Mouse (Mus musculus): ENCODE measurements around the gene Mfsd13b. TPM values are rescaled to one million over a fixed set of nuclear protein-coding genes. Genes with fewer than 3 reads are reported as not detected.

Gene Mfsd13b
- polyA plus RNA-seq (2012; rRNA removed) (0.04 and 0.06 TPM in 2 replicates), polyA plus RNA-seq (2014; fragmentation: Nextera tagmentation; extraction: Ambion mirVana) (not detected in 2 replicates)

- under 1% methylated on average over 46 of the region's 46 CpGs for WGBS (ENCODE audit: insufficient replicate concordance)
- Histone ChIP-seq H3K9ac (replicated peaks) (peak within 1 kb of the TSS; percentile 93), H3K4me1 (replicated peaks; ENCODE audit: control insufficient read depth in 2 of 2, insufficient read depth in 2 of 2, low read length in 1 of 2) (peaks cover 24% of the 10 kb centered on the region in 2 experiments), H3K27me3 (ENCODE audit: control insufficient read depth, insufficient read depth, low read length) (peaks cover 2% of the 10 kb centered on the region; the same call in 1 of the 2 replicates), H3K4me2 (ENCODE audit: low read depth) (peak within 1 kb of the TSS; percentile 99), H3K9me3 (ENCODE audit: control insufficient read depth, low read length) (no peaks in the 10 kb centered on the region), H3K27ac (peak within 1 kb of the TSS; percentile 99), H3K36me3 (replicated peaks; ENCODE audit: control insufficient read depth, insufficient read depth, low read depth) (peaks cover 9% of the 10 kb centered on the region), H3K4me3 (ENCODE audit: insufficient read depth in 1 of 2, low read depth in 2 of 2, low read length in 2 of 2) (peak within 1 kb of the TSS; percentile 77 to 94)
- DNase-seq (ENCODE audit: low read depth in 3 of 3, low spot score in 3 of 3) (peak; percentile 98 to 99 (median 98)), ATAC-seq (ENCODE audit: insufficient read depth) (peak; percentile 89)
- TF ChIP-seq EP300 (IDR thresholded peaks at IDR 0.05; ENCODE audit: low read depth) (peak; percentile 55), CTCF (IDR thresholded peaks at IDR 0.05; ENCODE audit: low read depth) (no peak)
Measured at GRCm38 (mm10) chr7:120982200-120982841, at the start of gene Mfsd13b, which contains the start of gene Cdr2. Gene Mfsd13b (plus strand): TSS chr7:120982509. Gene Cdr2 (minus strand): TSS chr7:120982312.

GRCm38 (mm10) chr7:120933110-120933509, 49.2 kb upstream of the Mfsd13b start:
- 87% methylated on average over 7 of the region's 7 CpGs for WGBS (ENCODE audit: insufficient replicate concordance)
- Histone ChIP-seq H3K27me3 (ENCODE audit: control insufficient read depth, insufficient read depth, low read length) (no peaks in the 10 kb centered on the region), H3K4me1 (replicated peaks; ENCODE audit: control insufficient read depth in 2 of 2, insufficient read depth in 2 of 2, low read length in 1 of 2) (peaks cover 2 to 8% of the 10 kb centered on the region in 2 experiments; a peak in 1 of 4 replicates), H3K4me3 (ENCODE audit: insufficient read depth in 1 of 2, low read depth in 2 of 2, low read length in 2 of 2) (no peak overlapping the region), H3K4me2 (ENCODE audit: low read depth) (no peak overlapping the region), H3K9ac (replicated peaks) (0 out of 2 replicates have a peak overlapping the region, but pooled peaks have one; percentile 16), H3K36me3 (replicated peaks; ENCODE audit: control insufficient read depth, insufficient read depth, low read depth) (peaks cover 27% of the 10 kb centered on the region), H3K9me3 (ENCODE audit: control insufficient read depth, low read length) (no peaks in the 10 kb centered on the region), H3K27ac (no peak overlapping the region)
- 0 out of 2 replicates have a peak, but pooled peaks have one; percentile 9 for ATAC-seq (ENCODE audit: insufficient read depth)
- DNase-seq (ENCODE audit: low read depth in 3 of 3, low spot score in 3 of 3): no peak
- TF ChIP-seq CTCF (IDR thresholded peaks at IDR 0.05; ENCODE audit: low read depth): no peak
- no peak for TF ChIP-seq EP300 (IDR thresholded peaks at IDR 0.05; ENCODE audit: low read depth)

GRCm38 (mm10) chr7:120933680-120934195, 48.6 kb upstream of the Mfsd13b start:
- Histone ChIP-seq H3K9ac (replicated peaks) (no peak overlapping the region), H3K4me3 (ENCODE audit: insufficient read depth in 1 of 2, low read depth in 2 of 2, low read length in 2 of 2) (no peak overlapping the region), H3K4me2 (ENCODE audit: low read depth) (no peak overlapping the region), H3K27ac (no peak overlapping the region; the same call in 1 of the 2 replicates), H3K27me3 (ENCODE audit: control insufficient read depth, insufficient read depth, low read length) (no peaks in the 10 kb centered on the region), H3K4me1 (replicated peaks; ENCODE audit: control insufficient read depth in 2 of 2, insufficient read depth in 2 of 2, low read length in 1 of 2) (peaks cover 2 to 8% of the 10 kb centered on the region in 2 experiments; a peak in 1 of 4 replicates), H3K36me3 (replicated peaks; ENCODE audit: control insufficient read depth, insufficient read depth, low read depth) (peaks cover 26% of the 10 kb centered on the region), H3K9me3 (ENCODE audit: control insufficient read depth, low read length) (no peaks in the 10 kb centered on the region)
- DNase-seq (ENCODE audit: low read depth in 3 of 3, low spot score in 3 of 3): peak; percentile 26 to 37 (median 29)
- WGBS (ENCODE audit: insufficient replicate concordance): 40% methylated on average over 5 of the region's 5 CpGs
- TF ChIP-seq CTCF (IDR thresholded peaks at IDR 0.05; ENCODE audit: low read depth) (no peak), EP300 (IDR thresholded peaks at IDR 0.05; ENCODE audit: low read depth) (peak; percentile 70)
- ATAC-seq (ENCODE audit: insufficient read depth): peak; percentile 73

GRCm38 (mm10) chr7:120934716-120935115, 47.6 kb upstream of the Mfsd13b start:
- 36% methylated on average over 5 of the region's 5 CpGs for WGBS (ENCODE audit: insufficient replicate concordance)
- Histone ChIP-seq H3K27ac (no peak overlapping the region), H3K36me3 (replicated peaks; ENCODE audit: control insufficient read depth, insufficient read depth, low read depth) (peaks cover 34% of the 10 kb centered on the region), H3K4me1 (replicated peaks; ENCODE audit: control insufficient read depth in 2 of 2, insufficient read depth in 2 of 2, low read length in 1 of 2) (peaks cover 2 to 8% of the 10 kb centered on the region in 2 experiments; a peak in 1 of 4 replicates), H3K9ac (replicated peaks) (no peak overlapping the region), H3K27me3 (ENCODE audit: control insufficient read depth, insufficient read depth, low read length) (no peaks in the 10 kb centered on the region), H3K9me3 (ENCODE audit: control insufficient read depth, low read length) (no peaks in the 10 kb centered on the region), H3K4me3 (ENCODE audit: insufficient read depth in 1 of 2, low read depth in 2 of 2, low read length in 2 of 2) (no peak overlapping the region), H3K4me2 (ENCODE audit: low read depth) (no peak overlapping the region)
- peak; percentile 56 to 62 (median 57) for DNase-seq (ENCODE audit: low read depth in 3 of 3, low spot score in 3 of 3)
- TF ChIP-seq EP300 (IDR thresholded peaks at IDR 0.05; ENCODE audit: low read depth): no peak
- TF ChIP-seq CTCF (IDR thresholded peaks at IDR 0.05; ENCODE audit: low read depth): peak; percentile 94
- peak; percentile 44; the same call in 1 of the 2 replicates for ATAC-seq (ENCODE audit: insufficient read depth)

- peaks cover 46% of the 10 kb centered on the region for H3K36me3 ChIP-seq (replicated peaks; ENCODE audit: control insufficient read depth, insufficient read depth, low read depth)
- H3K4me1 ChIP-seq (replicated peaks; ENCODE audit: control insufficient read depth in 2 of 2, insufficient read depth in 2 of 2, low read length in 1 of 2): peaks cover 2 to 8% of the 10 kb centered on the region in 2 experiments; a peak in 1 of 4 replicates
- TF ChIP-seq EP300 (IDR thresholded peaks at IDR 0.05; ENCODE audit: low read depth): no peak
- no peak for TF ChIP-seq CTCF (IDR thresholded peaks at IDR 0.05; ENCODE audit: low read depth)
- no peaks in the 10 kb centered on the region for H3K27me3 ChIP-seq (ENCODE audit: control insufficient read depth, insufficient read depth, low read length)
- DNase-seq (ENCODE audit: low read depth in 3 of 3, low spot score in 3 of 3) (no peak), ATAC-seq (ENCODE audit: insufficient read depth) (no peak)
- no peak overlapping the region for H3K4me3 ChIP-seq (ENCODE audit: insufficient read depth in 1 of 2, low read depth in 2 of 2, low read length in 2 of 2)
- H3K9ac ChIP-seq (replicated peaks): no peak overlapping the region
- H3K4me2 ChIP-seq (ENCODE audit: low read depth): no peak overlapping the region
- no peaks in the 10 kb centered on the region for H3K9me3 ChIP-seq (ENCODE audit: control insufficient read depth, low read length)
- WGBS (ENCODE audit: insufficient replicate concordance): 66% methylated on average over 4 of the region's 4 CpGs
- no peak overlapping the region for H3K27ac ChIP-seq
Measured at GRCm38 (mm10) chr7:120936522-120936921, 45.8 kb upstream of the Mfsd13b start.

Measured in liver, embryonic 14.5 days (tissue).